Mouse (Mus musculus): ENCODE data around the gene Ccdc38.

Gene Ccdc38

GRCm38 (mm10) chr10:93611419-93612007, 71.1 kb downstream of the Ccdc38 start:
- DNase-seq, result peak; percentile 31

GRCm38 (mm10) chr10:93614850-93615249, 74.4 kb downstream of the Ccdc38 start:
- DNase-seq, result peak; percentile 21

GRCm38 (mm10) chr10:93620438-93621179, 80.2 kb downstream of the Ccdc38 start:
- DNase-seq, result no peak

- no peak for DNase-seq
Observed at GRCm38 (mm10) chr10:93623725-93624124, 83.3 kb downstream of the Ccdc38 start.

- no peak for DNase-seq
Observed at GRCm38 (mm10) chr10:93624151-93624550, 83.7 kb downstream of the Ccdc38 start.

- no peak for DNase-seq
Observed at GRCm38 (mm10) chr10:93630310-93630709, 89.9 kb downstream of the Ccdc38 start.

- no peak for DNase-seq
Observed at GRCm38 (mm10) chr10:93632086-93632485, 91.7 kb downstream of the Ccdc38 start.

- no peak for DNase-seq
Observed at GRCm38 (mm10) chr10:93633563-93633962, 93.1 kb downstream of the Ccdc38 start.

Data from thymus, postnatal 4 days (tissue).